Mouse (Mus musculus): ENCODE measurements around the gene Gm5662. TPM values are rescaled to one million over a fixed set of nuclear protein-coding genes. Genes with fewer than 3 reads are reported as not detected.
"Not testable (repeated sequence)": the region's sequence is repeated elsewhere in the genome, so short reads cannot be mapped to it uniquely, and the experiment has no call there.

Gm5662 gene
- not detected for total RNA-seq (2021)
- long read RNA-seq, experiment 1: 0 reads
- long read RNA-seq, experiment 2: 0 reads

- not testable (repeated sequence) for DNase-seq
These were observed at the start of gene Gm5662 for GRCm38 (mm10) chr12:88274400-88274799. TSS of gene Gm5662 (minus strand) at chr12:88274500.

DNA sequence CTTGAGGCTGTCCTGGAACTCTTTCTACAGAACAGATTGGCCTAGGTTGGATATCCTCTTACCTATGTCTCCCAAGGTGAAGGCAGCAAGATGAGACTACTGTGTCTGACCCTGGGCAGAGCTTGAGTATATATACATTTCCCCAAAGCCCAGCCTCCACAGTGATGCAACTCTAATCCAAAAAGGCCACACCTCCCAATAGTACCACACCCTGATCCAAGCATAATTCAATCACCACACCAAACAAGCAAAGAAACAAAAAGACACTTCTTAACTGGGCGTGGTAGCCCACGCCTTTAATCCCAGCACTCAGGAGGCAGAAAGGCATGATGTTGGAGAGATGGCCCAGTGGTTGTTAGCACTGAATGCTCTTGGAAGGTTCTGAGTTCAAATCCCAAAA lies 49.6 kb upstream of the Gm5662 start, which contains the start of gene Gm5039:
Gene Gm5039 (minus strand): TSS at position 101 of the 400 bp plus-strand sequence.
- DNase-seq: not testable (repeated sequence)

- no peak for DNase-seq
These were observed 40.3 kb upstream of the Gm5662 start for GRCm38 (mm10) chr12:88314556-88314955.

DNA sequence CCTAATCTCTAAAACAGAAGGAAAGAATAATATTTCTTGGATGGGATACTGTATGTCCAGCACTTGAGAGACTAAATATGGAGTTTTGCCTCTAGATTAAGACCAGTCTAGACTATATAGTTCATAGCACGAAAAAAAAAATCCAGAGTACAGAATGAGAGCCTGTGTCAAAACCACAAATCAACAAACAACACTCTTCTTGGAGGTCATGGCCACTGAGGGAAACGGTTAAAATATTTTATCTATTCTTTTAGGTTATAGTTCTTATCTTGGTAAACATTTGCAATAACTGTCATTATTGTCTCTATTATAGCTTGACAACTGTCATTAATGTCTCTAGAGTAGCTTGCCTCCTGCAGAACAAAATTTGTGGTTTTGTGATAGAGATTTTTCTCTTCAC lies 22.9 kb upstream of the Gm5662 start:
- DNase-seq: not testable (repeated sequence)

GRCm38 (mm10) chr12:88293082-88293481 lies 18.8 kb upstream of the Gm5662 start:
- DNase-seq: not testable (repeated sequence)

DNA sequence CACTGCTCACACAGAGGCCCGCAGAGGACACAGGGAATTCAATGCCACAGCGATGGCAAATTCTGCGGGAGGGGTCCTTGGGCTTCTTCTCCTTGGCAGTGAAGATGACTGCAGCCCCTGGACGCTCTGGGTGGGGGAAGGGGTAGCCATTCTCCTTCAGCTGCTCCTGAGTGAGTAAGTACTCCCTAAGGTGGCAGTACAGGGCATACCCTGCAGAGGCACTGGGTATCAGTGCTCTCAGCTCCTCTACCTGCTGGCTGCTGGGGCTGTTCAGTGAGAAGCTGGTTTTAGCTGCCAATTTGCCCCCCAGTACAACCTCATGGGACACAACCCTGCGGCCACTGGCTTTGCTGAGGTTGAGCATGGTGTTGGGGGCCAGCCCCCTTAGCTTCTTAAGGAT lies 10.9 kb upstream of the Gm5662 start:
- DNase-seq: not testable (repeated sequence)

DNA sequence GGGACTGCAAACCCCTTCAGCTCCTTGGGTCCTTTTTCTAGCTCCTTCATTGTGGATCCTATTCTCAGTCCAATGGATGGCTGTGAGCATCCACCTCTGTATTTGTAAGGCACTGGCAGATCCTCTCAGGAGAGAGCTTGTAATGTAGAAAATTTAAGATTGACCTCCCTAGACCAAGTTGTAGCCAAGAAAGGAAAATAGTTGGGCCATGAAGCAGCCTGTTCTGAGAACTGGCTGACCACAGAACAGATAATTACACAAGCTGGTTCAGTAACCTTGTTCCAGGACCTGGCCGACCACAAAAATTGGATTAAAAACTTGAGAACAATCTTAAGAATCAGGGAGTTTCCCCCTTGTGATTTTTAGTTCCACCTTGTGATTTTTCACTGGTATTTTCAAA lies 17.1 kb downstream of the Gm5662 start:
- DNase-seq: no peak

- not testable (repeated sequence) for DNase-seq
These were observed 18.4 kb downstream of the Gm5662 start for GRCm38 (mm10) chr12:88255917-88256316.

- not testable (repeated sequence) for DNase-seq
These were observed 24.3 kb downstream of the Gm5662 start, which contains the start of gene Gm8332 for GRCm38 (mm10) chr12:88250000-88250399. TSS of gene Gm8332 (minus strand) at chr12:88250100.

- DNase-seq: not testable (repeated sequence)
These were observed 28.5 kb downstream of the Gm5662 start for GRCm38 (mm10) chr12:88245786-88246185.

GRCm38 (mm10) chr12:88242940-88243339 lies 31.4 kb downstream of the Gm5662 start:
- DNase-seq: not testable (repeated sequence)

Other genes starting within 250 kb of the Gm5662 start
- not detected for gene Gm2056, start 247.5 kb downstream of the Gm5662 start, total RNA-seq (2021)
- gene Gm16368, start 190.8 kb downstream of the Gm5662 start, total RNA-seq (2021): not detected
- not detected for gene Gm10436, start 92.4 kb downstream of the Gm5662 start, total RNA-seq (2021)
- not detected for gene Gm8332, start 24.4 kb downstream of the Gm5662 start, total RNA-seq (2021)
- not detected for gene Gm5039, start 49.5 kb upstream of the Gm5662 start, total RNA-seq (2021)
- 10 to 100 TPM; 23.4 to 28.1 TPM for gene Adck1, start 86.1 kb upstream of the Gm5662 start, total RNA-seq (2021)